Mouse (Mus musculus): ENCODE results near the gene Dtymk. TPM values are rescaled to one million over a fixed set of nuclear protein-coding genes. Genes with fewer than 3 reads are reported as not detected.

Dtymk gene
- polyA plus RNA-seq, 1 experiment from 2014 or later, result 134 TPM

Other genes with a start within 250 kb of the Dtymk start
- 347 and 394 TPM in 2 replicates for gene Stk25, start 143.3 kb downstream of the Dtymk start, polyA plus RNA-seq (2015; fragmentation: Nextera tagmentation; extraction: Ambion mirVana)
- gene Bok, start 116.3 kb downstream of the Dtymk start, polyA plus RNA-seq (2015; fragmentation: Nextera tagmentation; extraction: Ambion mirVana), result 99.0 and 102 TPM in 2 replicates
- 92.5 and 109 TPM in 2 replicates for gene Atg4b, start 50.4 kb downstream of the Dtymk start, polyA plus RNA-seq (2015; fragmentation: Nextera tagmentation; extraction: Ambion mirVana)
- 54.8 TPM in 2 replicates for gene Thap4, start 47.1 kb downstream of the Dtymk start, polyA plus RNA-seq (2015; fragmentation: Nextera tagmentation; extraction: Ambion mirVana)
- 10.0 and 10.4 TPM in 2 replicates for gene Ing5, start 2.0 kb upstream of the Dtymk start, polyA plus RNA-seq (2015; fragmentation: Nextera tagmentation; extraction: Ambion mirVana)
- gene D2hgdh, start 23.0 kb upstream of the Dtymk start, polyA plus RNA-seq (2015; fragmentation: Nextera tagmentation; extraction: Ambion mirVana), result 15.7 and 16.7 TPM in 2 replicates
- not detected in 2 replicates for gene Gal3st2, start 59.4 kb upstream of the Dtymk start, polyA plus RNA-seq (2015; fragmentation: Nextera tagmentation; extraction: Ambion mirVana)
- gene Gal3st2b, start 116.4 kb upstream of the Dtymk start, polyA plus RNA-seq (2015; fragmentation: Nextera tagmentation; extraction: Ambion mirVana), result not detected in 2 replicates
- gene Gal3st2c, start 188.6 kb upstream of the Dtymk start, polyA plus RNA-seq (2015; fragmentation: Nextera tagmentation; extraction: Ambion mirVana), result not detected in 2 replicates
- gene Neu4, start 218.5 kb upstream of the Dtymk start, polyA plus RNA-seq (2015; fragmentation: Nextera tagmentation; extraction: Ambion mirVana), result not detected in 2 replicates

Measured in midbrain, embryonic 16.5 days (tissue).